Mouse (Mus musculus) spleen, adult 2 months (tissue): Measurements from ENCODE around the gene Rps6ka1. TPM values are rescaled to one million over a fixed set of nuclear protein-coding genes. Genes with fewer than 3 reads are reported as not detected.
A peak's percentile ranks its signal among the peaks of the same experiment; 100 is the strongest.

Experiments used
- DNase-seq, 2 experiments: peaks; one replicate each; pipeline versions ENCODE4 v3.0.0 to v3.0.0-alpha.2; 2012 to 2021; ENCODE audit warnings: low spot score in 2 of 2, low read depth in 1 of 2
- H3K27ac ChIP-seq: fragments of 200-500 bp; 2 replicates; pipeline ENCODE4 v1.5.1; 2012; ENCODE audit warnings: low read length, inconsistent platforms; ENCODE audit not compliant: insufficient read depth
- H3K27me3 ChIP-seq: fragments of 200-500 bp; 2 replicates; pipeline ENCODE4 v1.6.1; 2012; ENCODE audit warnings: mild to moderate bottlenecking, moderate library complexity, low read length, inconsistent platforms; ENCODE audit not compliant: control insufficient read depth, insufficient read depth
- H3K36me3 ChIP-seq: fragments of 200-500 bp; 2 replicates; pipeline ENCODE4 v1.6.1; 2012; ENCODE audit warnings: mild to moderate bottlenecking, low read length, inconsistent platforms; ENCODE audit not compliant: control insufficient read depth, insufficient read depth
- H3K4me1 ChIP-seq: fragments of 200-500 bp; 2 replicates; pipeline ENCODE4 v1.6.1; 2011; ENCODE audit warnings: inconsistent platforms; ENCODE audit not compliant: control insufficient read depth, insufficient read depth, insufficient read length
- H3K4me3 ChIP-seq: fragments of 200-500 bp; 2 replicates; pipeline ENCODE4 v1.5.1; 2011; ENCODE audit warnings: mild to moderate bottlenecking, inconsistent platforms; ENCODE audit not compliant: insufficient read depth, insufficient read length; ENCODE audit errors: extremely low read depth
- CTCF ChIP-seq: fragments of 200-500 bp; IDR thresholded peaks from 2 replicates; pipeline ENCODE4 v1.5.1; 2011; ENCODE audit warnings: mild to moderate bottlenecking, inconsistent platforms; ENCODE audit not compliant: insufficient read depth, insufficient read length, insufficient replicate concordance; ENCODE audit errors: extremely low read depth
- POLR2A ChIP-seq: fragments of 200-500 bp; IDR thresholded peaks from 2 replicates; pipeline ENCODE4 v1.6.1; 2011; ENCODE audit warnings: low read depth, low read length, inconsistent platforms
- WGBS: fragments of 180-500 bp; shearing (Covaris S2); methylation state at CpG from one replicate; pipeline ENCODE4 v1.1.7; 2018; 5-methylcytosine and 5-hydroxymethylcytosine counted together
- polyA plus RNA-seq: library from polyadenylated mRNA; depleted of rRNA; stranded (reverse); fragments of >200 nt; gene quantifications from 2 replicates; pipeline ENCODE4 v1.2.3, GENCODE M21; 2012

Gene Rps6ka1
- polyA plus RNA-seq, 1 experiment: 76.6 TPM

GRCm38 (mm10) chr4:133863795-133864379, 23.7 kb downstream of the Rps6ka1 start:
- TF ChIP-seq CTCF (no peak), POLR2A (no peak)
- Histone ChIP-seq H3K4me3 (no peak overlapping the region), H3K27ac (no peak overlapping the region), H3K27me3 (no peaks in the 10 kb centered on the region), H3K36me3 (peaks cover 65% of the 10 kb centered on the region), H3K4me1 (no peaks in the 10 kb centered on the region)
- 89% methylated on average over 12 of the region's 12 CpGs for WGBS
- DNase-seq: no peak

- Histone ChIP-seq H3K4me3 (no peak overlapping the region), H3K27ac (no peak overlapping the region), H3K36me3 (peaks cover 43% of the 10 kb centered on the region), H3K4me1 (no peaks in the 10 kb centered on the region), H3K27me3 (no peaks in the 10 kb centered on the region)
- WGBS: 75% methylated on average over 4 of the region's 4 CpGs
- DNase-seq: no peak
- no peak for TF ChIP-seq POLR2A
- TF ChIP-seq CTCF: peak; percentile 39; the same call in 1 of the 2 replicates
These were observed 30.1 kb downstream of the Rps6ka1 start for GRCm38 (mm10) chr4:133857527-133857926.

GRCm38 (mm10) chr4:133854621-133855020, 33.0 kb downstream of the Rps6ka1 start:
- DNase-seq: no peak
- WGBS: 89% methylated on average over 4 of the region's 4 CpGs
- Histone ChIP-seq H3K4me1 (no peaks in the 10 kb centered on the region), H3K4me3 (no peak overlapping the region), H3K36me3 (peaks cover 28% of the 10 kb centered on the region), H3K27me3 (no peaks in the 10 kb centered on the region), H3K27ac (no peak overlapping the region)
- no peak for TF ChIP-seq POLR2A
- TF ChIP-seq CTCF: no peak

GRCm38 (mm10) chr4:133853630-133854029, 34.0 kb downstream of the Rps6ka1 start:
- H3K4me3 ChIP-seq: no peak overlapping the region
- H3K27ac ChIP-seq: no peak overlapping the region
- no peaks in the 10 kb centered on the region for H3K4me1 ChIP-seq
- H3K27me3 ChIP-seq: no peaks in the 10 kb centered on the region
- no peak for DNase-seq
- no peak for TF ChIP-seq POLR2A
- H3K36me3 ChIP-seq: peaks cover 26% of the 10 kb centered on the region
- 92% methylated on average over 10 of the region's 10 CpGs for WGBS

GRCm38 (mm10) chr4:133846625-133847024, 41.0 kb downstream of the Rps6ka1 start:
- Histone ChIP-seq H3K4me1 (peaks cover 14% of the 10 kb centered on the region; the same call in 1 of the 2 replicates), H3K27me3 (no peaks in the 10 kb centered on the region), H3K36me3 (peaks cover 25% of the 10 kb centered on the region), H3K4me3 (no peak overlapping the region), H3K27ac (no peak overlapping the region)
- TF ChIP-seq CTCF: no peak
- no peak for TF ChIP-seq POLR2A
- 62% methylated on average over 1 of the region's 1 CpGs for WGBS
- DNase-seq: no peak

- DNase-seq: no peak
- Histone ChIP-seq H3K4me1 (peaks cover 22% of the 10 kb centered on the region; the same call in 1 of the 2 replicates), H3K4me3 (no peak overlapping the region), H3K27me3 (no peaks in the 10 kb centered on the region), H3K36me3 (peaks cover 14% of the 10 kb centered on the region), H3K27ac (no peak overlapping the region)
- TF ChIP-seq CTCF: no peak
- no peak for TF ChIP-seq POLR2A
- WGBS: 81% methylated on average over 9 of the region's 9 CpGs
These were observed 42.5 kb downstream of the Rps6ka1 start for GRCm38 (mm10) chr4:133845060-133845459.

GRCm38 (mm10) chr4:133844209-133844841, 43.3 kb downstream of the Rps6ka1 start:
- peaks cover 22% of the 10 kb centered on the region; the same call in 1 of the 2 replicates for H3K4me1 ChIP-seq
- no peak overlapping the region for H3K27ac ChIP-seq
- H3K4me3 ChIP-seq: no peak overlapping the region
- H3K36me3 ChIP-seq: peaks cover 9% of the 10 kb centered on the region
- 13% methylated on average over 14 of the region's 14 CpGs for WGBS
- H3K27me3 ChIP-seq: no peaks in the 10 kb centered on the region
- TF ChIP-seq POLR2A (no peak), CTCF (no peak)
- no peak for DNase-seq
